Mouse (Mus musculus): Measurements from ENCODE around the gene Nfya. TPM values are rescaled to one million over a fixed set of nuclear protein-coding genes. Genes with fewer than 3 reads are reported as not detected.

Nfya gene
- polyA plus RNA-seq, 1 experiment: 63.7 TPM

- Histone ChIP-seq H3K4me3 (ENCODE audit: insufficient read depth, low read length) (no peak overlapping the region), H3K27ac (ENCODE audit: insufficient read depth, low read depth, low read length) (no peak overlapping the region), H3K4me1 (ENCODE audit: control insufficient read depth, insufficient read depth, low read length) (peaks cover 10% of the 10 kb centered on the region)
- no peak for TF ChIP-seq POLR2A (IDR thresholded peaks at IDR 0.05; ENCODE audit: borderline replicate concordance, low read depth, low read length)
- TF ChIP-seq CTCF (IDR thresholded peaks at IDR 0.05; ENCODE audit: low read depth, low read length): no peak
These were observed 7.8 kb upstream of the Nfya start for GRCm38 (mm10) chr17:48417521-48417920.

GRCm38 (mm10) chr17:48416425-48417195 lies 6.9 kb upstream of the Nfya start:
- H3K27ac ChIP-seq (ENCODE audit: insufficient read depth, low read depth, low read length): no peak overlapping the region
- TF ChIP-seq POLR2A (IDR thresholded peaks at IDR 0.05; ENCODE audit: borderline replicate concordance, low read depth, low read length) (no peak), CTCF (IDR thresholded peaks at IDR 0.05; ENCODE audit: low read depth, low read length) (0 out of 2 replicates have a peak, but pooled peaks have one; percentile 15)
- peaks cover 12% of the 10 kb centered on the region for H3K4me1 ChIP-seq (ENCODE audit: control insufficient read depth, insufficient read depth, low read length)
- H3K4me3 ChIP-seq (ENCODE audit: insufficient read depth, low read length): no peak overlapping the region

GRCm38 (mm10) chr17:48416011-48416410 lies 6.3 kb upstream of the Nfya start:
- H3K27ac ChIP-seq (ENCODE audit: insufficient read depth, low read depth, low read length): no peak overlapping the region
- TF ChIP-seq POLR2A (IDR thresholded peaks at IDR 0.05; ENCODE audit: borderline replicate concordance, low read depth, low read length) (no peak), CTCF (IDR thresholded peaks at IDR 0.05; ENCODE audit: low read depth, low read length) (no peak)

GRCm38 (mm10) chr17:48411241-48411640 lies 1.5 kb upstream of the Nfya start:
- Histone ChIP-seq H3K27ac (ENCODE audit: insufficient read depth, low read depth, low read length) (0 out of 2 replicates have a peak overlapping the region, but pooled peaks have one; percentile 16), H3K4me3 (ENCODE audit: insufficient read depth, low read length) (peak overlapping the region; percentile 77), H3K4me1 (ENCODE audit: control insufficient read depth, insufficient read depth, low read length) (peaks cover 20% of the 10 kb centered on the region)
- no peak for TF ChIP-seq POLR2A (IDR thresholded peaks at IDR 0.05; ENCODE audit: borderline replicate concordance, low read depth, low read length)
- no peak for TF ChIP-seq CTCF (IDR thresholded peaks at IDR 0.05; ENCODE audit: low read depth, low read length)

More at GRCm38 (mm10) chr17:48416011-48416410, 6.3 kb upstream of the Nfya start:
- peaks cover 14% of the 10 kb centered on the region for H3K4me1 ChIP-seq (ENCODE audit: control insufficient read depth, insufficient read depth, low read length)
- H3K4me3 ChIP-seq (ENCODE audit: insufficient read depth, low read length): no peak overlapping the region

DNA sequence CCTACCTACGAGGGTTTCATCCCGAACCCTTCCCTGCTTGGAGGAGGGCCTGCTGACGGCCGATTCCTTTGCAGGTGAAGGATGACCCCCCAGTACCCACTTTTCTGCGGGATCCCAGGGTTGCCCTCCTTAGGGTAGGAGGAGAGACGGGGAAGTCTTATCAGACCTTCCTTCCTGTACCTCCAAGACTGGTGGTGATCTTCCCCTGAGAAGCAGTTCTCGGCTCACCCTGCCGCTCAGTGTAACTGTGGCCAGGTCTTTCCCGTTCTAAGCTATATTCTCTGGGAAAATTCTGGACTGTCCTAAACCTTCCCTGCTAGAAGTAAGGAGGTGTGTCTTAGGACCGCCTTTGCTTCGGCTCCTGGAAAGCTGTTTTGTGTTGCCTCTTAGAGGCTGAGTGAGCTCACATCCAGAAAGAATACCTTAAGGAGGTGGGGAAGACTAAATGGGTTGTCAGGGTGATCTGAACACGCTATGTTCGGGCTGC lies 636 bp upstream of the Nfya start:
- peak overlapping the region; percentile 77 for H3K4me3 ChIP-seq (ENCODE audit: insufficient read depth, low read length)
- H3K4me1 ChIP-seq (ENCODE audit: control insufficient read depth, insufficient read depth, low read length): peaks cover 22% of the 10 kb centered on the region
- TF ChIP-seq CTCF (IDR thresholded peaks at IDR 0.05; ENCODE audit: low read depth, low read length) (no peak), POLR2A (IDR thresholded peaks at IDR 0.05; ENCODE audit: borderline replicate concordance, low read depth, low read length) (no peak)
- peak overlapping the region; percentile 89 for H3K27ac ChIP-seq (ENCODE audit: insufficient read depth, low read depth, low read length)

DNA sequence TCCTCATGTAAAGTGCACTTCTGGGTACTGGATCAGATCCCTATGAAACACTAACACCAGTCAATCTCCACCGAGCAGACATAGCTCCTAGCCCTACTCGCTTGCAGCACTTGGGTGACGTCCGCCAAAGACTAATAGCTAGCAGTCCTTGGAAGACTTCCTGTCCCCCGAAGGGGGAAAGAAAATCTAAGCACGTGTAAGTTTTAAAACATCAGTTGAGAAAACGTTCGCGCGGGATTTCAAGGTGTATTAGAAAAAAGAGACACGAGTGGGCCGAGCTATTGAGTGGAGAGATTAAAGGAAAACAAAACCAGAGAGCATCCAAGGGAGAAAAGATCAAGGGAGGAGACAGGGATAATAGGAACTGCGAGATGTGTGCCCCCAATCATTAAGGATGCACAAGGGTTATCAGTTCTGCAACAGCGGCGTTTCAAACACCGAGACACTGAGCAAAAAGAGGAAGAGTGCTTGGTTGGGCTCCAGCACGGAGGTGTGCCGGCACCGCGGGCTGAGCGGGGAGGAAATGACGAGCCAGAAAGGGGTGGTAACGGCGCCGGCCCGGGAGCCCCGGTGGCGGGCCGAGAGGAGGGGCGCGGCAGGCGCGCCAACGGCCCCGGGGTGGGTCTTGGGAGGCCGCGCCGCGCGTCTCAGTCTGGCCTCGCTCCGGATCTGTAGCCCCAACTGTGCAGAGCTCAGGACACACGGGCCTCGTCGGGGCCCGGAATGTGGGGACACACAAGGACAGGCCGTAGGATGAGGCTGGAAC lies 997 bp downstream of the Nfya start:
- peaks cover 26% of the 10 kb centered on the region for H3K4me1 ChIP-seq (ENCODE audit: control insufficient read depth, insufficient read depth, low read length)
- TF ChIP-seq CTCF (IDR thresholded peaks at IDR 0.05; ENCODE audit: low read depth, low read length) (no peak), POLR2A (IDR thresholded peaks at IDR 0.05; ENCODE audit: borderline replicate concordance, low read depth, low read length) (no peak)
- peak overlapping the region; percentile 89 for H3K4me3 ChIP-seq (ENCODE audit: insufficient read depth, low read length)
- H3K27ac ChIP-seq (ENCODE audit: insufficient read depth, low read depth, low read length): peak overlapping the region; percentile 98

DNA sequence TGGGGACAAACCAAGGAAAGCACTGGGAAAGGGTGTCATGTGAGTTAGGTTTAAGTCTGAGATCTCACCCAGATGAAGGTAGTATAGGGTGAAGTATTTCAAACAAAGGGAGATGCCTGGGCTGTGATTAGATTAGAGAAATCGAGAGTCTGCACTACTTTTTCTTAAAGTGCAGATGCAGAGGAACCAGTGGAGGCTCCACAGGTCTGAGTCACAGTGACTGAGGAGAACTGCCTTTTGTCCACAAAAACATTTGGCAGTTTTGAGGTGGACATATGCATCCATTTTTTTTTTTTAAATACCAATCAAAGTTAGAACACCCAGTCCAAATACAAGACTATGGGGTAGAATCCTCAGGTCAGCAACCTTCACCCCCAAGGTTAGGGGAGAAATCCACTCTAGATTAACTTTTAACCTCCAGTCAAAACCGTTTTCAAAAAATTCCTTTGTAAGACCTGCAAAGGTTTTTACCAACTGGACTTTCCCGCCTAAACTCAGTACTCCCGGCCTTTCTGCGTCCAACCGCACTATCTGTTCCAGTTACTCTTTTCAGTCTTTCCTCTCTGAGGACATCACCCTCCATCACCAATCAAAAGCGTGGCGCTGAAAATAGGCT lies 1.7 kb downstream of the Nfya start:
- H3K4me1 ChIP-seq (ENCODE audit: control insufficient read depth, insufficient read depth, low read length): peaks cover 26% of the 10 kb centered on the region
- peak overlapping the region; percentile 89 for H3K4me3 ChIP-seq (ENCODE audit: insufficient read depth, low read length)
- no peak for TF ChIP-seq POLR2A (IDR thresholded peaks at IDR 0.05; ENCODE audit: borderline replicate concordance, low read depth, low read length)
- no peak for TF ChIP-seq CTCF (IDR thresholded peaks at IDR 0.05; ENCODE audit: low read depth, low read length)
- H3K27ac ChIP-seq (ENCODE audit: insufficient read depth, low read depth, low read length): peak overlapping the region; percentile 98

DNA sequence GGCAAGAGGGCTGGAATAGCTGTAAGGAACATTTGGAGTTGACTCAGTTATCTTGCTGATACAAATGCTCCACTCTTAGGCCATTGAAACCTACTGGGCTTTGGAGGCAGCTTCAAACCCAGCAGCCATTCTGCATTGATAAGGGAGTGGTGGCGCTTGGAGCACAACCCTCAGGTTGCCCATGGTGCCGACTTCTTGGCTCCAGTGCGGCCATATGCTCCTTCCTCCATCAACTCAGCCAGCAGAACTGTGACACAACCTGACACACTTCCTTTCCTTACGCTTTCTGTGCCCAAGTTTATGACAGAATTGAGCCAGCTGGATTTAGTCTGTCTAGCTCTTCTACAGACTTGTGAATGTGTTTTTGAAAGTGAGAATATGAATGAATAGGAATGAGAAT lies 2.6 kb downstream of the Nfya start:
- TF ChIP-seq CTCF (IDR thresholded peaks at IDR 0.05; ENCODE audit: low read depth, low read length) (no peak), POLR2A (IDR thresholded peaks at IDR 0.05; ENCODE audit: borderline replicate concordance, low read depth, low read length) (no peak)
- Histone ChIP-seq H3K4me3 (ENCODE audit: insufficient read depth, low read length) (no peak overlapping the region), H3K4me1 (ENCODE audit: control insufficient read depth, insufficient read depth, low read length) (peaks cover 28% of the 10 kb centered on the region), H3K27ac (ENCODE audit: insufficient read depth, low read depth, low read length) (no peak overlapping the region)

DNA sequence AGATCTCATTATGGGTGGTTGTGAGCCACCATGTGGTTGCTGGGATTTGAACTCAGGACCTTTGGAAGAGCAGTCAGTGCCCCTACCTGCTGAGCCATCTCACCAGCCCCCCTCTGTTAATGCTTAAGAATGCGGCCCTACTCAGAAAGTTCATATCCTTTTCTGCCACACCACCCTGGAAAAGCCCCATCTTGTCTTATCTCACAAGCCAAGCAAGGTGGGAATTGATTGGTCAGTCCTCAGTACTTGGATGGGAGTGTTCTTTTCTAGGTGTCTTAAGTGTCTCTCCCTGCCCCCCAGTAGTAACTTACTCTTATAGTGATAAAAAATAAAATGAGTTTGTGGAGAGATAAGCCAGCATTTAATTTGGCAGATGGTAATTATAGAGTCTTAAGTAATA lies 5.0 kb downstream of the Nfya start:
- H3K4me1 ChIP-seq (ENCODE audit: control insufficient read depth, insufficient read depth, low read length): peaks cover 35% of the 10 kb centered on the region

More for the DNA sequence above, 5.0 kb downstream of the Nfya start:
- H3K27ac ChIP-seq (ENCODE audit: insufficient read depth, low read depth, low read length): no peak overlapping the region
- H3K4me3 ChIP-seq (ENCODE audit: insufficient read depth, low read length): no peak overlapping the region
- TF ChIP-seq CTCF (IDR thresholded peaks at IDR 0.05; ENCODE audit: low read depth, low read length) (no peak), POLR2A (IDR thresholded peaks at IDR 0.05; ENCODE audit: borderline replicate concordance, low read depth, low read length) (no peak)

Data from bone marrow macrophage, adult 2 months (primary cell).